Mouse (Mus musculus) lung, adult 10 weeks (tissue): ENCODE results near the gene Nol12. TPM values are rescaled to one million over a fixed set of nuclear protein-coding genes. Genes with fewer than 3 reads are reported as not detected.

Source experiments
- polyA plus RNA-seq: library from polyadenylated mRNA; stranded (reverse); fragments of 350-450 nt; fragmentation: Illumina TruSeq; extraction: RNeasy Lipid Tissue Mini Kit (QIAGEN cat#74804); gene quantifications from one replicate; pipeline ENCODE4 v1.2.3, GENCODE M21; 2014; ENCODE audit warnings: low read depth, low replicate concordance; ENCODE audit not compliant: insufficient read depth

Nol12 gene
- polyA plus RNA-seq, result 24.6 TPM

DNA sequence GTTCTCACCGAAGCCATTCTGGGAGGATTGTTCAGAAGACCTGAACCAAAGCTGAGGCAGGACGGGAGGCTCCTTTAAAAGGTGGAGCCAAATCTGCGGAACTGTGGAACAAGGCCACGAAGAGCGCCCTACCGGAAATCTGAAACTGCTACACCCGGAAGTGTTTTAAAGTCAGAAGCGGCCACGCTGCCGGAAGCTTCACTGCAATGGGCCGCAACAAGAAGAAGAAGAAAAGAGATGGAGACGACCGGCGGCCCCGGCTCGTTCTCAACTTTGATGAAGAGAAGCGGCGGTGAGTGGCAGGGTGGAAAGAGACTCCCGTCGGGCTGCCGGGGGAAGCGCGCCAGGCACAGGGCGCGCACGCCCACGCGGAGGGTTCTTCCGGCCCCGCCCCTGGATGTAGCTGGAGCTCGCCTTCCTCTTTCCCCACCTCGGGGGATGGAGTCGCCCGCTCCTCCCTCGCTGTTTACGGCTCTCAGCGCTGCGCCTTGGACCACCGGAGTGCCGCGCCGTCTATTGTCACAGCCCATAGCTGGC, at the start of gene Nol12:
TSS of gene Nol12 (plus strand) at position 150 of the 537 bp plus-strand sequence.

DNA sequence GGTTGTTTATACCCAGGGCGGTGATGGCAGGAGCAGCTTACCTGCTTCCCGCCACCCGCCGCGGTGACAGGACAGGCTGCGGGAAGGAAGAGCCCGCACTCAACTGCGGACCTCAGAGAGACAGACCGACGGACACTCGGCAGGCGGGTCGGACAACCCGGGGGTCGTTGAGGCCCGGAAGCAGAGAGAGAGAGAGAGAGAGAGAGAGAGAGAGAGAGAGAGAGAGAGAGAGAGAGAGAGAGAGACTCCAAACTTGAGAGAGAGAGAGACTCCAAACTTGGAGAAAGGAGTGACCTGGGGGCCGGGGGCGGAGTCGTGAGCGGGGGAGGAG, 35.4 kb upstream of the Nol12 start, which contains the start of gene Gm49510:
TSS of gene Gm49510 (plus strand) at position 259 of the 331 bp plus-strand sequence.

DNA sequence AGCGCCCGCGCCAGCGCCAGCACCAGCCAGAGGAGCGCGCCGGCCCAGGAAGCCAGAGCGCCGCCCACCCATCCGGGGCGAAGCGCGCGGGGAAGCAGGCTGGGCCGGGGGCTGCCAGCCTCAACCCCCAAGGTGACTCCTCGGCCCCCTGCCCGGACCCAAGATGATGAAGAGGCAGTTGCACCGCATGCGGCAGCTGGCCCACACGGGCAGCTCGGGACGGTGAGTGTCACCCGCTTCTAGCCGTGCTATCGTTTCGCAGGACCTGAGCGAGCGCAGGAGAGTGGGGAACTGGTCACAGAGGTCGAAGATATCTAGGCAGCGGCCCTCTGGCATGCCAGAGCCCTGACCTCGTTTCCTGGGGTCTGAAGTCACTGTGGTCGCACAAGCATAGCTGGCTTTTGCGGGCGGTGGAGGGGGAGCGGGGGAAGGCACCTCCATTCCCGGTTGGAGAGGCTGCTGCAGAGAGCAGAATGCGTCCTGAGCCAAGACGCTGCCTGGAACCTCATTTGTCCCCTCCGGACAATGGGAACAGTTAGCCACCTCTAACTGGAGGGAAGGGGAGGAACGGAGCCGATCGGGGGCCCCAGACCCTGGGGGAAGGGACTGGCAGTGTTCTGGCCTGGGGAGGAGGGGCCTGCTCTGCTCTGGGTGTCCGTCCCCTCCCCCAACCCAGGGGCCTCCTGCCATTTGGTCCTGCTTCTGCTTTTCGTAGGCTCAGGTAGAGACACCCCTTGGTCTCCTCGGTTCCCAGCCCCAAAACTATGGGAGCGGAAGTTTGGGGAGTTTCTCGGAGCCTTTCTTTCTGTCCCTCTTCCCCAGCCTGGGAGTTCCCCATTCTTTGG, 34.8 kb upstream of the Nol12 start, which contains the start of gene Sh3bp1:
TSS of gene Sh3bp1 (plus strand) at position 29 of the 845 bp plus-strand sequence.

DNA sequence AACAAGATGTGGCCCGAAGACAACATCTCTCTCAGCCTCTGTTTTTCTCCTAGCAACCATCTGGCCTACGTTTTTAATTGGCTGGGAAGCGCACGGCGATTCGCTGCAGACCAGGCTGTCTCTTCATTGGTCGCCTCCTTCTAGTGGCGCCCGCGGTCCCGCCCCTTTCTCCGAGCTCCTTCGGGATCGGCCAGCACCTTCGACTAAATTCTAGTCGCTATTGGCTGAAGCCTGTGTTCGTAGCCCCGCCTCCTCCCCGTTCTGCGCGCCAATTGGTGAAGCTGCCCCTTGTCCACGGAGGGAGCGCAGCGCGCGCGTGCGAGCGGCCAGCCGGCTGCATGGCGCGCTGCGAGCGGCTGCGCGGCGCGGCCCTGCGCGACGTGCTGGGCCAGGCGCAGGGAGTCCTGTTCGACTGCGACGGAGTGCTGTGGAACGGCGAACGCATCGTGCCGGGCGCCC, 21.1 kb upstream of the Nol12 start, which contains the start of gene Pdxp:
TSS of gene Pdxp (plus strand) at position 288 of the 459 bp plus-strand sequence.

DNA sequence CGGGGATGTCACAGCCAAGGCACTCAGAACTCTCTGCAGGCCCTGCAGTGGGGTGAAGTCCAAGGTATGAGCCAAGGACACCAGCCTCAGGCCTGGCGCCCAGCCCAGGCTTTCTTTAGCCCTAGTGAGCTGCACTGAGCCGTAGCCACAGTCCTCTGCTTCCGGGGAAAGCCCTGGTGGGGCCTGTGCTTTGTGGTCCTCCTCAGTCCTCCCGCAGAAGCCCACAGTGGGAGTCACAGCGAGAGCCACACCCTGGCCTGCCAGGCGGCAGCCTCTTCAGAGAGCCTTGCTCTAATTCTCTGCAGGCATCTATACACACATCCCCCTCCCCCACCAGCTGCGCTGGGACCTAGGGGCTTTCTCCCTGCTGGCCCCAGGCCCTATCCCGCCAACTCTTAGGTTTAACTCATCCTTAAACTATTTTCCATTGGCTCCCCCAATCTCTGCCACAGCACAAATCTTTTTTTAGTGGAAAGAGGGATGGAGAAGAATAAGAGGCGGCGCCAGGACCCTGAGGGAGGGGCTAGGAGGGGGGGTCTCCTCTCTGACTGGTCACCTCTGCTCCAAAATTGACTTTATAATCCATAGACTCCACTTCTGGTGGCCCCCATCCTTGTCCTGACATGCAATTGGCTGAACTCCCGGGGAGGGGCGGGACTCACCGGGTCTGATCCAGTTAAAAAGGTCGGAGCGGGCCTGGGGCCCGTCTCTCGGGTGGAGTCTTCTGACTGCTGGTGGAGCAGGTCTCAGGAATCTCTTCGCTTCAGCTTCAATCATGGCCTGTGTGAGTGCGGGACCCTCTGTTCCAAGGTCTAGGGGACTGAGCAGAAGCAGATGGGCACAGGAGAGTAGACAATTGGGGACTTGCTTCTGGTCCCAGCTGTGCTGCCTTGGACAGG, 8.5 kb upstream of the Nol12 start, which contains the start of gene Lgals1:
TSS of gene Lgals1 (plus strand) at position 705 of the 899 bp plus-strand sequence.

DNA sequence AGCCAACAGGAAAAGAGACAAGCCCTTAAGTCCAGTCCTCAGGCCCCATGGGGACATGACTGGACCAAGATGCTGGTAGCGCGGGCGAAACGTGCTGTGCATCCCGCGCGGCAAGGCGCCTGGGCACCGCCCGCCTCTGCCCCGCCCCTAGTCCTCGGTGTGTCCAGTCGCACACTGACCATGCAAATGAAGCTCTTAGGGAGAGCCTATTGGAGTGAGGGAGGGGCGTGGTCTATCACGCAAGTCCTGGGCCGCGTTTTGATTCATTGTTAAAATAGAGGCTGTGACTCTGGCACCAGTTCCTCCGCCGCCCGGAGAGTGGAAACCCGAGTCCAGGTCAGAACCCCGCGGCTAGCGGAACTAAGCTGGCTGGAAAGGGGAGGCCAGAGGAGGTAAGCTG, 12.9 kb downstream of the Nol12 start, which contains the start of gene Triobp:
TSS of gene Triobp (plus strand) at position 68 of the 400 bp plus-strand sequence.

Other genes starting within 250 kb of the Nol12 start
- not detected for gene Elfn2, start 216.2 kb upstream of the Nol12 start, polyA plus RNA-seq
- 33.1 TPM for gene Mfng, start 161.5 kb upstream of the Nol12 start, polyA plus RNA-seq
- 11.6 TPM for gene Card10, start 131.9 kb upstream of the Nol12 start, polyA plus RNA-seq
- gene Cdc42ep1, start 92.3 kb upstream of the Nol12 start, polyA plus RNA-seq, result 85.0 TPM
- 4.2 TPM for gene Lgals2, start 79.4 kb upstream of the Nol12 start, polyA plus RNA-seq
- 41.9 TPM for gene Gga1, start 57.7 kb upstream of the Nol12 start, polyA plus RNA-seq
- gene Gm49510, start 35.3 kb upstream of the Nol12 start, polyA plus RNA-seq, result not detected
- 11.6 TPM for gene Sh3bp1, start 35.2 kb upstream of the Nol12 start, polyA plus RNA-seq
- 1.4 TPM for gene Pdxp, start 21.0 kb upstream of the Nol12 start, polyA plus RNA-seq
- gene Lgals1, start 8.2 kb upstream of the Nol12 start, polyA plus RNA-seq, result 364 TPM
- gene Triobp, start 12.8 kb downstream of the Nol12 start, polyA plus RNA-seq, result 23.1 TPM
- 89.9 TPM for gene H1f0, start 93.5 kb downstream of the Nol12 start, polyA plus RNA-seq
- not detected for gene Galr3, start 107.0 kb downstream of the Nol12 start, polyA plus RNA-seq
- 22.8 TPM for gene Ankrd54, start 128.0 kb downstream of the Nol12 start, polyA plus RNA-seq
- gene Eif3l, start 140.2 kb downstream of the Nol12 start, polyA plus RNA-seq, result 61.9 TPM
- gene Micall1, start 174.0 kb downstream of the Nol12 start, polyA plus RNA-seq, result 9.4 TPM
- 117 TPM for gene Polr2f, start 206.1 kb downstream of the Nol12 start, polyA plus RNA-seq
- 25.5 TPM for gene 1700088E04Rik, start 206.3 kb downstream of the Nol12 start, polyA plus RNA-seq
- gene Sox10, start 230.3 kb downstream of the Nol12 start, polyA plus RNA-seq, result 0.17 TPM